Comparison of ENCODE assay signal across 8 mouse cellular contexts in the genomic region with DNA sequence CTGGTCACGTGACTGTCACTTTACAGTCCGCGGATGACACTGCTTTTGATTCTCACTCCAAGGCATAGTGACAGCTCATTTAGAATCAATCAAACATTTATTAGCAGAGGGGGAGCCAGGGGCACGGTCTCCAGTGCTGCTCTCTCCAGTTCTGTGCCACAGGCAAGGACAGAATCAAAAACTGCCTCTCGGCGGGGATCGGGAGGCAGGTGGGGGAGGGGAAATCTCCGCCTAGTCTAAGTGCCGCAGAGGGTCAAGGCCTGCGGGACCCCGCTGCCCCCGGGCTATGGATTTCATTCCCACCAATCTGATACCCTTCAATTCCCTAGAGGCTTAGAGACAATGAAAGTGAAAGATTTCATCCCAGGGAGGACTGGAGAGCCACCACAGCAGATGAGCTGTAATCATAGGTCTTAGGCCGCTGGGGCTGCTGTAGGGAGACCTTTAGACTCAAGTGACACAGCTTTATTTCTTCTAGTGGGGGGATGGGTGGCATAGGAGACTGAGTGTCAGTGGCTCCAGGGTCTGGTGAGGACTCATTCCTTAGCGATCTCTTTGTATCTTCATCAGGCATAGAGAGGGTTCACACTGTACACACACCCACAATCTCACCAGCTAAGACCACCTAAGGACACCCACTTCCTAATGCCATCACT. TPM values are rescaled to one million over a fixed set of nuclear protein-coding genes. Genes with fewer than 3 reads are reported as not detected.
DNase-seq lines count a peak whose midpoint lies in the region; ATAC-seq lines count a peak whose summit lies in the region.

No protein-coding gene starts in this region.

- no peak for ATAC-seq in erythroblast, adult 5-6 weeks (replicated peaks; ENCODE audit: low FRiP score, poor library complexity, severe bottlenecking)
- ATAC-seq in heart, embryonic 15.5 days (replicated peaks; ENCODE audit: insufficient number of reproducible peaks, insufficient read depth, low FRiP score, low read depth) = peak; percentile 52

- H3K9me3 ChIP-seq in erythroblast, embryonic 14.5 days (ENCODE audit: control insufficient read depth, low read length) = no peaks in the 10 kb centered on the region
- H3K9me3 ChIP-seq in heart, embryonic 15.5 days (replicated peaks) = no peaks in the 10 kb centered on the region
- H3K9me3 ChIP-seq in megakaryocyte, embryonic 14.5 days = no peaks in the 10 kb centered on the region

- H3K36me3 ChIP-seq in erythroblast, embryonic 14.5 days (ENCODE audit: control insufficient read depth) = no peaks in the 10 kb centered on the region
- no peaks in the 10 kb centered on the region for H3K36me3 ChIP-seq in heart, embryonic 15.5 days
- H3K36me3 ChIP-seq in megakaryocyte, embryonic 14.5 days (replicated peaks; ENCODE audit: low read length) = no peaks in the 10 kb centered on the region

- DNase-seq in ZHBTc4 (ENCODE audit: low read depth, low spot score) = peak; percentile 45
- DNase-seq in embryo, embryonic 10.5 days (ENCODE audit: low spot score) = peak; percentile 82
- DNase-seq in kidney, postnatal 25 days = peak; percentile 51 to 60
- DNase-seq in thymus, postnatal 36 days = peak; percentile 17 to 23

- no peak overlapping the region for H3K27ac ChIP-seq in heart, embryonic 15.5 days

- WGBS in heart, embryonic 15.5 days = 3% methylated on average over 14 of the region's 14 CpGs

- peak overlapping the region; percentile 46 for H3K4me3 ChIP-seq in erythroblast, embryonic 14.5 days (replicated peaks)
- peak overlapping the region; percentile 60 for H3K4me3 ChIP-seq in heart, embryonic 15.5 days
- H3K4me3 ChIP-seq in megakaryocyte, embryonic 14.5 days (replicated peaks) = peak overlapping the region; percentile 76

- peak overlapping the region; percentile 80 for H3K4me2 ChIP-seq in heart, embryonic 15.5 days

- H3K27me3 ChIP-seq in erythroblast, embryonic 14.5 days (ENCODE audit: control insufficient read depth) = no peaks in the 10 kb centered on the region
- no peaks in the 10 kb centered on the region for H3K27me3 ChIP-seq in heart, embryonic 15.5 days
- H3K27me3 ChIP-seq in megakaryocyte, embryonic 14.5 days (replicated peaks) = peaks cover 25% of the 10 kb centered on the region

- H3K9ac ChIP-seq in heart, embryonic 15.5 days = peak overlapping the region; percentile 57

- 0 out of 2 replicates have a peak, but pooled peaks cover 2% of the 10 kb centered on the region for H3K4me1 ChIP-seq in erythroblast, embryonic 14.5 days (ENCODE audit: control insufficient read depth)
- peaks cover 9% of the 10 kb centered on the region for H3K4me1 ChIP-seq in heart, embryonic 15.5 days (replicated peaks)
- H3K4me1 ChIP-seq in megakaryocyte, embryonic 14.5 days = peaks cover 30% of the 10 kb centered on the region

RNA-seq across cellular contexts. Expression of a gene that starts 31.9 kb away (rescaled TPM):
- not detected in 2 replicates for polyA plus RNA-seq in erythroblast, embryonic 14.5 days (2012)
- not detected in 2 replicates for total RNA-seq in erythroblast, adult 5-6 weeks (2015; ENCODE audit: low replicate concordance)
- not detected in 2 replicates for total RNA-seq in erythroblast, adult 5-6 weeks (2017; ENCODE audit: low replicate concordance)
- polyA plus RNA-seq in heart, embryonic 15.5 days (2015; fragmentation: Nextera tagmentation; extraction: Ambion mirVana) = not detected in 2 replicates
- polyA plus RNA-seq in megakaryocyte, embryonic 14.5 days (2012; ENCODE audit: insufficient read depth, low replicate concordance) = not detected in 2 replicates

RNA-seq across cellular contexts. Expression of a gene that starts 47.2 kb away (rescaled TPM):
- polyA plus RNA-seq in erythroblast, embryonic 14.5 days (2012) = 0.01 TPM in 1 of 2 replicates, not detected in the other
- total RNA-seq in erythroblast, adult 5-6 weeks (2015; ENCODE audit: low replicate concordance) = 0.84 TPM in 1 of 2 replicates, not detected in the other
- total RNA-seq in erythroblast, adult 5-6 weeks (2017; ENCODE audit: low replicate concordance) = 0.26 TPM in 1 of 2 replicates, not detected in the other
- polyA plus RNA-seq in heart, embryonic 15.5 days (2015; fragmentation: Nextera tagmentation; extraction: Ambion mirVana) = 7.9 and 9.8 TPM in 2 replicates
- 1.1 TPM in 1 of 2 replicates, not detected in the other for polyA plus RNA-seq in megakaryocyte, embryonic 14.5 days (2012; ENCODE audit: insufficient read depth, low replicate concordance)

Comparison
In these comparisons a context has a peak if more than half of its experiments do, and no peak if none do; other contexts are left out.
1. DNase-seq: peak in every context shown above with its lines; median percentile 82 in embryo, embryonic 10.5 days; 56 in kidney, postnatal 25 days; 45 in ZHBTc4; 20 in thymus, postnatal 36 days.